Mouse (Mus musculus) stomach, postnatal 0 days (tissue): ENCODE data around the gene Rtraf. TPM values are rescaled to one million over a fixed set of nuclear protein-coding genes. Genes with fewer than 3 reads are reported as not detected.

Experiments used
- ATAC-seq: fragments of 200-750 bp; cut with Nextera tagmentation; 2 replicates; pipeline ENCODE4 v1.8.0; 2017; ENCODE audit not compliant: low FRiP score, low TSS enrichment
- DNase-seq: peaks from one replicate; pipeline ENCODE4 v3.0.0-alpha.2; 2016; ENCODE audit warnings: low spot score
- H3K27ac ChIP-seq: fragments of 300-500 bp; sonication (generic); replicated peaks from 2 replicates; pipeline ENCODE4 v1.5.1; 2014; ENCODE audit warnings: mild to moderate bottlenecking, control low read depth
- H3K27me3 ChIP-seq: fragments of 300-500 bp; sonication (generic); 2 replicates; pipeline ENCODE4 v1.6.1; 2014; ENCODE audit warnings: low read length; ENCODE audit not compliant: control insufficient read depth, insufficient read depth
- H3K36me3 ChIP-seq: fragments of 300-500 bp; sonication (generic); 2 replicates; pipeline ENCODE4 v1.6.1; 2014; ENCODE audit warnings: low read length, mixed read lengths; ENCODE audit not compliant: control insufficient read depth, insufficient read depth
- H3K4me1 ChIP-seq: fragments of 300-500 bp; sonication (generic); replicated peaks from 2 replicates; pipeline ENCODE4 v1.6.1; 2014; ENCODE audit warnings: antibody characterized with exemption; ENCODE audit not compliant: control insufficient read depth, insufficient read depth
- H3K4me2 ChIP-seq: fragments of 300-500 bp; sonication (generic); replicated peaks from 2 replicates; pipeline ENCODE4 v1.6.1; 2014; ENCODE audit warnings: low read depth, mild to moderate bottlenecking, control low read depth, moderate library complexity
- H3K4me3 ChIP-seq: fragments of 300-500 bp; sonication (generic); 2 replicates; pipeline ENCODE4 v1.5.1; 2014; ENCODE audit warnings: low read depth, low read length, control low read depth
- H3K9ac ChIP-seq: fragments of 300-500 bp; sonication (generic); 2 replicates; pipeline ENCODE4 v1.6.1; 2014; ENCODE audit warnings: mild to moderate bottlenecking, low read length, control low read depth, mixed read lengths
- H3K9me3 ChIP-seq: fragments of 300-500 bp; sonication (generic); 2 replicates; pipeline ENCODE4 v1.6.1; 2016; ENCODE audit warnings: low read length; ENCODE audit not compliant: control insufficient read depth
- CTCF ChIP-seq: IDR thresholded peaks from 2 replicates; pipeline ENCODE4 v1.5.1; 2016; ENCODE audit warnings: antibody characterized with exemption, low read depth, mild to moderate bottlenecking, moderate library complexity
- EP300 ChIP-seq: optimal IDR thresholded peaks from 2 replicates; pipeline ENCODE3; 2016; ENCODE audit warnings: antibody characterized with exemption
- WGBS: fragments of 180-500 bp; shearing (Covaris S2); extraction: QIAGEN DNeasy Blood & Tissue Kit; methylation state at CpG from one replicate; pipeline ENCODE4 v1.1.7; 2014; 5-methylcytosine and 5-hydroxymethylcytosine counted together
- polyA plus RNA-seq: library from polyadenylated mRNA; unstranded; fragments of >200 nt; fragmentation: Nextera tagmentation; extraction: Ambion mirVana; gene quantifications from 2 replicates; pipeline ENCODE4 v1.2.1, GENCODE M21; 2015

The Rtraf gene
- polyA plus RNA-seq, 1 experiment from 2014 or later: 157 TPM

- no peak overlapping the region for H3K27ac ChIP-seq
- H3K9ac ChIP-seq: no peak overlapping the region
- WGBS: 82% methylated on average over 3 of the region's 3 CpGs
These were observed 16.3 kb downstream of the Rtraf start for GRCm38 (mm10) chr14:19807339-19807738.

GRCm38 (mm10) chr14:19803623-19804022 is 20.0 kb downstream of the Rtraf start:
- 45% methylated on average over 10 of the region's 10 CpGs for WGBS
- Histone ChIP-seq H3K27me3 (no peaks in the 10 kb centered on the region), H3K4me3 (no peak overlapping the region), H3K36me3 (no peaks in the 10 kb centered on the region), H3K9me3 (no peaks in the 10 kb centered on the region), H3K27ac (no peak overlapping the region), H3K9ac (no peak overlapping the region), H3K4me2 (no peak overlapping the region), H3K4me1 (no peaks in the 10 kb centered on the region)
- ATAC-seq: no peak
- DNase-seq: peak; percentile 53
- TF ChIP-seq EP300 (no peak), CTCF (no peak)

More at GRCm38 (mm10) chr14:19807339-19807738, 16.3 kb downstream of the Rtraf start:
- TF ChIP-seq EP300: no peak
- no peak for TF ChIP-seq CTCF
- ATAC-seq: no peak
- Histone ChIP-seq H3K27me3 (no peaks in the 10 kb centered on the region), H3K4me2 (no peak overlapping the region), H3K36me3 (peaks cover 7% of the 10 kb centered on the region; the same call in 1 of the 2 replicates), H3K4me3 (no peak overlapping the region), H3K4me1 (no peaks in the 10 kb centered on the region), H3K9me3 (no peaks in the 10 kb centered on the region)
- no peak for DNase-seq

GRCm38 (mm10) chr14:19803222-19803621 is 20.4 kb downstream of the Rtraf start:
- Histone ChIP-seq H3K27me3 (no peaks in the 10 kb centered on the region), H3K9ac (no peak overlapping the region), H3K36me3 (no peaks in the 10 kb centered on the region), H3K27ac (no peak overlapping the region), H3K4me3 (no peak overlapping the region), H3K4me1 (no peaks in the 10 kb centered on the region), H3K4me2 (no peak overlapping the region), H3K9me3 (no peaks in the 10 kb centered on the region)
- WGBS: 68% methylated on average over 4 of the region's 4 CpGs
- TF ChIP-seq EP300 (no peak), CTCF (no peak)
- ATAC-seq (no peak), DNase-seq (no peak)

GRCm38 (mm10) chr14:19801474-19802215 is 22.0 kb downstream of the Rtraf start:
- Histone ChIP-seq H3K36me3 (no peaks in the 10 kb centered on the region), H3K9me3 (no peaks in the 10 kb centered on the region), H3K4me3 (no peak overlapping the region), H3K4me1 (no peaks in the 10 kb centered on the region), H3K4me2 (no peak overlapping the region), H3K27me3 (no peaks in the 10 kb centered on the region), H3K27ac (no peak overlapping the region), H3K9ac (no peak overlapping the region)
- DNase-seq: no peak
- TF ChIP-seq CTCF: no peak
- TF ChIP-seq EP300: no peak
- WGBS: 85% methylated on average over 8 of the region's 8 CpGs
- ATAC-seq: no peak

GRCm38 (mm10) chr14:19800485-19800884 is 23.1 kb downstream of the Rtraf start:
- no peaks in the 10 kb centered on the region for H3K4me1 ChIP-seq
- H3K36me3 ChIP-seq: no peaks in the 10 kb centered on the region
- no peaks in the 10 kb centered on the region for H3K9me3 ChIP-seq
- DNase-seq (no peak), ATAC-seq (no peak)
- no peak overlapping the region for H3K4me2 ChIP-seq
- H3K27me3 ChIP-seq: no peaks in the 10 kb centered on the region
- 43% methylated on average over 2 of the region's 2 CpGs for WGBS
- H3K27ac ChIP-seq: no peak overlapping the region
- no peak overlapping the region for H3K9ac ChIP-seq
- TF ChIP-seq EP300: no peak
- TF ChIP-seq CTCF: no peak
- H3K4me3 ChIP-seq: no peak overlapping the region

GRCm38 (mm10) chr14:19796541-19797304 is 26.9 kb downstream of the Rtraf start:
- Histone ChIP-seq H3K27ac (no peak overlapping the region), H3K9me3 (no peaks in the 10 kb centered on the region), H3K4me2 (no peak overlapping the region), H3K27me3 (no peaks in the 10 kb centered on the region), H3K4me3 (no peak overlapping the region), H3K9ac (no peak overlapping the region), H3K4me1 (no peaks in the 10 kb centered on the region), H3K36me3 (no peaks in the 10 kb centered on the region)
- ATAC-seq: no peak
- TF ChIP-seq EP300 (no peak), CTCF (no peak)
- WGBS: 73% methylated on average over 18 of the region's 18 CpGs
- DNase-seq: no peak
